Mouse (Mus musculus) kidney, adult 2 months (tissue): ENCODE measurements at regions not wholly inside any gene's neighbourhood (a gene's known extent, or its start where the extent isn't known, plus 50 kb on each side); places are given as distances from the start of the nearest gene placed in this dataset.

Experiments used
- DNase-seq: peaks from one replicate; pipeline ENCODE4 v3.0.0; 2021
- H3K27ac ChIP-seq: fragments of 200-500 bp; 2 replicates; pipeline ENCODE4 v1.5.1; 2012; ENCODE audit warnings: low read depth, low read length, control low read depth, inconsistent platforms; ENCODE audit not compliant: insufficient read depth
- H3K27me3 ChIP-seq: fragments of 200-500 bp; replicated peaks from 2 replicates; pipeline ENCODE4 v1.6.1; 2012; ENCODE audit warnings: mild to moderate bottlenecking, moderate library complexity, low read length, inconsistent platforms; ENCODE audit not compliant: control insufficient read depth, insufficient read depth
- H3K36me3 ChIP-seq: fragments of 200-500 bp; 2 replicates; pipeline ENCODE4 v1.6.1; 2012; ENCODE audit warnings: mild to moderate bottlenecking, moderate library complexity, low read length, inconsistent platforms; ENCODE audit not compliant: control insufficient read depth, insufficient read depth
- H3K4me1 ChIP-seq: fragments of 200-500 bp; 2 replicates; pipeline ENCODE4 v1.6.1; 2011; ENCODE audit warnings: low read length; ENCODE audit not compliant: control insufficient read depth, insufficient read depth
- H3K4me3 ChIP-seq: fragments of 200-500 bp; 2 replicates; pipeline ENCODE4 v1.5.1; 2011; ENCODE audit warnings: mild to moderate bottlenecking, low read depth, low read length, control low read depth; ENCODE audit not compliant: insufficient read depth
- CTCF ChIP-seq: fragments of 200-500 bp; conservative IDR thresholded peaks from 2 replicates; pipeline ENCODE4 v1.5.1; 2011; ENCODE audit warnings: low read depth, mild to moderate bottlenecking, control low read depth, low read length, moderate library complexity, mixed read lengths; ENCODE audit not compliant: insufficient read depth, insufficient read length
- POLR2A ChIP-seq: fragments of 200-500 bp; IDR thresholded peaks from one replicate; pipeline ENCODE4 v1.6.1; 2011; ENCODE audit warnings: low read depth, low read length, control low read depth
- WGBS: fragments of 180-500 bp; shearing (Covaris S2); methylation state at CpG from one replicate; pipeline ENCODE4 v1.1.7; 2018; 5-methylcytosine and 5-hydroxymethylcytosine counted together

- Histone ChIP-seq H3K27me3 (no peaks in the 10 kb centered on the region; the same call in 1 of the 2 replicates), H3K4me3 (no peak overlapping the region), H3K27ac (no peak overlapping the region), H3K36me3 (no peaks in the 10 kb centered on the region), H3K4me1 (no peaks in the 10 kb centered on the region)
- 79% methylated on average over 9 of the region's 9 CpGs for WGBS
- DNase-seq: no peak
- no peak for TF ChIP-seq POLR2A
- no peak for TF ChIP-seq CTCF
Measured at GRCm38 (mm10) chr8:113464625-113465024, 170.8 kb upstream of the Mon1b start.

GRCm38 (mm10) chr8:113465156-113465555, 170.2 kb upstream of the Mon1b start:
- 57% methylated on average over 11 of the region's 11 CpGs for WGBS
- Histone ChIP-seq H3K27ac (no peak overlapping the region), H3K4me3 (no peak overlapping the region), H3K27me3 (no peaks in the 10 kb centered on the region; the same call in 1 of the 2 replicates), H3K36me3 (no peaks in the 10 kb centered on the region), H3K4me1 (no peaks in the 10 kb centered on the region)
- TF ChIP-seq POLR2A: no peak
- TF ChIP-seq CTCF: no peak
- DNase-seq: no peak

- Histone ChIP-seq H3K36me3 (no peaks in the 10 kb centered on the region), H3K27me3 (no peaks in the 10 kb centered on the region; the same call in 1 of the 2 replicates), H3K27ac (no peak overlapping the region), H3K4me1 (no peaks in the 10 kb centered on the region), H3K4me3 (no peak overlapping the region)
- no peak for DNase-seq
- TF ChIP-seq POLR2A: no peak
- no peak for TF ChIP-seq CTCF
- WGBS: 83% methylated on average over 9 of the region's 9 CpGs
Measured at GRCm38 (mm10) chr8:113466683-113467082, 168.7 kb upstream of the Mon1b start.

GRCm38 (mm10) chr8:113489436-113490107, 145.8 kb upstream of the Mon1b start:
- WGBS: 82% methylated on average over 2 of the region's 2 CpGs
- DNase-seq: no peak
- no peak for TF ChIP-seq POLR2A
- no peak for TF ChIP-seq CTCF
- no peak overlapping the region for H3K27ac ChIP-seq
- H3K36me3 ChIP-seq: no peaks in the 10 kb centered on the region
- H3K27me3 ChIP-seq: no peaks in the 10 kb centered on the region
- H3K4me1 ChIP-seq: no peaks in the 10 kb centered on the region
- H3K4me3 ChIP-seq: no peak overlapping the region

GRCm38 (mm10) chr8:113490891-113491290, 144.5 kb upstream of the Mon1b start:
- WGBS: 91% methylated on average over 3 of the region's 3 CpGs
- no peaks in the 10 kb centered on the region for H3K27me3 ChIP-seq
- no peak overlapping the region for H3K4me3 ChIP-seq
- no peaks in the 10 kb centered on the region for H3K4me1 ChIP-seq
- no peak overlapping the region for H3K27ac ChIP-seq
- TF ChIP-seq CTCF: no peak
- TF ChIP-seq POLR2A: no peak
- DNase-seq: no peak
- no peaks in the 10 kb centered on the region for H3K36me3 ChIP-seq

- H3K36me3 ChIP-seq: no peaks in the 10 kb centered on the region
- WGBS: 54% methylated on average over 12 of the region's 12 CpGs
- DNase-seq: no peak
- H3K27me3 ChIP-seq: no peaks in the 10 kb centered on the region
- no peaks in the 10 kb centered on the region for H3K4me1 ChIP-seq
- no peak overlapping the region for H3K27ac ChIP-seq
- no peak overlapping the region for H3K4me3 ChIP-seq
- TF ChIP-seq CTCF: no peak
- TF ChIP-seq POLR2A: no peak
Measured at GRCm38 (mm10) chr8:113496896-113497295, 138.5 kb upstream of the Mon1b start.

- WGBS: 46% methylated on average over 4 of the region's 4 CpGs
- TF ChIP-seq POLR2A (no peak), CTCF (no peak)
Measured at GRCm38 (mm10) chr8:113502671-113503070, 132.7 kb upstream of the Mon1b start.

More at GRCm38 (mm10) chr8:113502671-113503070, 132.7 kb upstream of the Mon1b start:
- H3K4me1 ChIP-seq: no peaks in the 10 kb centered on the region
- no peaks in the 10 kb centered on the region for H3K36me3 ChIP-seq
- no peak overlapping the region for H3K4me3 ChIP-seq
- H3K27ac ChIP-seq: no peak overlapping the region
- no peak for DNase-seq
- no peaks in the 10 kb centered on the region for H3K27me3 ChIP-seq
